Mouse (Mus musculus) heart, embryonic 10.5 days (tissue): ENCODE results near the gene Scn1a. TPM values are rescaled to one million over a fixed set of nuclear protein-coding genes. Genes with fewer than 3 reads are reported as not detected.

Source experiments
- DNase-seq: peaks from one replicate; pipeline ENCODE4 v3.0.0-alpha.2; 2017; ENCODE audit warnings: low spot score
- H3K27ac ChIP-seq: fragments of 300-500 bp; sonication (generic); 2 replicates; pipeline ENCODE4 v1.5.1; 2016; ENCODE audit warnings: mild to moderate bottlenecking
- H3K27me3 ChIP-seq: fragments of 300-500 bp; sonication (generic); 2 replicates; pipeline ENCODE4 v1.6.1; 2016; ENCODE audit warnings: mild to moderate bottlenecking; ENCODE audit not compliant: poor library complexity, insufficient read depth, severe bottlenecking
- H3K36me3 ChIP-seq: fragments of 300-500 bp; sonication (generic); 2 replicates; pipeline ENCODE4 v1.6.1; 2016; ENCODE audit warnings: mild to moderate bottlenecking, moderate library complexity
- H3K4me1 ChIP-seq: fragments of 300-500 bp; sonication (generic); 2 replicates; pipeline ENCODE4 v1.6.1; 2016; ENCODE audit warnings: mild to moderate bottlenecking
- H3K4me3 ChIP-seq: fragments of 300-500 bp; sonication (generic); 2 replicates; pipeline ENCODE4 v1.5.1; 2016; ENCODE audit warnings: mild to moderate bottlenecking, moderate library complexity
- H3K9me3 ChIP-seq: fragments of 300-500 bp; sonication (generic); 2 replicates; pipeline ENCODE4 v1.6.1; 2016; ENCODE audit warnings: mild to moderate bottlenecking, moderate library complexity
- WGBS: fragments of 180-500 bp; shearing (Covaris S2); methylation state at CpG from one replicate; pipeline ENCODE4 v1.1.7; 2016; 5-methylcytosine and 5-hydroxymethylcytosine counted together
- polyA plus RNA-seq: library from polyadenylated mRNA; unstranded; fragments of >200 nt; fragmentation: Nextera tagmentation; extraction: Ambion mirVana; gene quantifications from 2 replicates; pipeline ENCODE4 v1.2.1, GENCODE M21; 2016

The Scn1a gene
- polyA plus RNA-seq, 1 experiment from 2014 or later: 0.24 TPM

DNA sequence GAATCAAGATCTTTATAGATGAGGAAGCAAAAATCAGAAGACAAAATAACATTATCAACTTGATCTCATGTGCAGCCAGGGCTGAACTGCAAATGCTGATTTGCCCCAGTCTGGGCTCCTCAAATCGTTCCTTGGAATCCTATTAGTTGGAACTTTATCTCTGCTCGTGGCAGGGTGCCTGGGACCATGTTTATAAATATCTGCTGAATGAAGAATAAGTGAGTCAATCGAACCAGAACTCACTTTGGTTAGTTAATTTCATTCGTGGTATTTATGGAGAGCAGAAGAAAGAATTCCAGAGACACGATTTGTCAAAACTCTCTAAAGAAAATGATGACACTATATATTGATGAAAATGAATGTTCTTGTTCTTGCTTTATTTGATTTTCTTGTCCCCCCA lies 48.1 kb downstream of the Scn1a start:
- no peak overlapping the region for H3K27ac ChIP-seq
- no peaks in the 10 kb centered on the region for H3K36me3 ChIP-seq
- H3K4me3 ChIP-seq: no peak overlapping the region
- H3K4me1 ChIP-seq: no peaks in the 10 kb centered on the region
- 74% methylated on average over 5 of the region's 5 CpGs for WGBS
- no peak for DNase-seq
- H3K9me3 ChIP-seq: no peaks in the 10 kb centered on the region
- H3K27me3 ChIP-seq: no peaks in the 10 kb centered on the region

DNA sequence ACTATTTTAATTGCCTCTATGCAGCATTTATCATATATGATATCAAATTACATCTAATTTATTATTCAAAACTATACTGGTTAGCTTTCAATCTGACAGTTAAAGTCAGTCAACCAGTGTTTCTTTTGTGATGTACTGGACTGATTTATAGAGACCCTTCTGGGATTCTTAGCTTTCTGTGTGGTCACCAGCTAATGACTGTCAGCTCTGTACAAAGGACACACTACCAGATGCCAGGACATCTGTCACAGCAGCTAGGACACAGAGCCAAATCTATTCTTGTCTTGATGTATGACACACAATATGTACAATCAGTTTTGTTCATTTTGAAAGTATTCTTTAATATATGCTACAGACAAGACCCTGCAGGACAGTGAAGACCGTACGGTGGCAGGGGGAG lies 72.7 kb downstream of the Scn1a start:
- Histone ChIP-seq H3K36me3 (no peaks in the 10 kb centered on the region), H3K4me1 (no peaks in the 10 kb centered on the region), H3K27me3 (no peaks in the 10 kb centered on the region), H3K4me3 (no peak overlapping the region), H3K27ac (no peak overlapping the region), H3K9me3 (no peaks in the 10 kb centered on the region)
- no peak for DNase-seq
- 89% methylated on average over 2 of the region's 2 CpGs for WGBS

DNA sequence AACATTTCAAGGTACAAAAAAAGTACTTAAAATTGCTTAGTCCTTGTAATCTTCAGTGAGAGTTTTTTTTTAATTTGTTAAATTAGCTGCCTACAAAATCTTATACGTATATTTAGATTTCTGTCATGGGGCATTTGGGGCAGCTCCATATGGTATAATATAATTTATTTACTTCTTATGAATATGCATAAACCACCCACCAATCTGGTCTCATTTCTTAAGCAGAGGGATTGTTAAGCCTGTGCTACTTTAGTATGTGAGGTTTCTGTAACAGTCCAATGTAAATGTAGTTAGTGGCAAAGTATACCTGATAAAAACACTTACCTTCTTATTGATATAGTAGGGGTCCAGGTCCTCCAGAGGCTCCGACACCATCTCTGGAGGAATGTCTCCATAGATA lies 90.0 kb downstream of the Scn1a start:
- DNase-seq: no peak
- Histone ChIP-seq H3K4me3 (no peak overlapping the region), H3K9me3 (no peaks in the 10 kb centered on the region), H3K27me3 (no peaks in the 10 kb centered on the region), H3K36me3 (no peaks in the 10 kb centered on the region), H3K4me1 (no peaks in the 10 kb centered on the region), H3K27ac (no peak overlapping the region)
- 83% methylated on average over 2 of the region's 2 CpGs for WGBS

GRCm38 (mm10) chr2:66346622-66347021 lies 94.0 kb downstream of the Scn1a start:
- Histone ChIP-seq H3K4me3 (no peak overlapping the region), H3K9me3 (no peaks in the 10 kb centered on the region), H3K36me3 (no peaks in the 10 kb centered on the region), H3K4me1 (no peaks in the 10 kb centered on the region), H3K27ac (no peak overlapping the region), H3K27me3 (no peaks in the 10 kb centered on the region)
- no peak for DNase-seq
- WGBS: 80% methylated on average over 1 of the region's 1 CpGs

DNA sequence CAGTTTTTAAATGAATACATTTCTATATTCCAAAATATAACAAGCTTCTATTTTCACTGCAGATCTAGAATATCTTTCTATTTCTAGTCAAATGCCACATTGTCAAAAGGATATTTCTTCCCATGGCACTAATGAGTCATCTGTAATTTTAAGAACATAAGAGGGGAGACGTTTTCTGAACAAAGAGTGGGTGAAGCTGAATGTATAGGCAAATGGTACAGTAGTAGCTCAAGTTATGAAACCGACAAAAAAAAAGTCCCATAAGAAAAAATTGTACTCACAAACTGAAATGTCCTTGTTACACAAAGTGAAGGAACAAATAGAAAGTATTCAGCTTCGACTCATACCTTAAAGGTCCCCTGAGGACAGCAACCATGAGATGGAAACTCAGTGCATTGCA lies 94.5 kb downstream of the Scn1a start:
- Histone ChIP-seq H3K27ac (no peak overlapping the region), H3K4me1 (no peaks in the 10 kb centered on the region), H3K27me3 (no peaks in the 10 kb centered on the region), H3K36me3 (no peaks in the 10 kb centered on the region), H3K9me3 (no peaks in the 10 kb centered on the region), H3K4me3 (no peak overlapping the region)
- WGBS: 76% methylated on average over 3 of the region's 3 CpGs
- no peak for DNase-seq

GRCm38 (mm10) chr2:66337406-66337805 lies 103.2 kb downstream of the Scn1a start:
- no peak for DNase-seq
- Histone ChIP-seq H3K27ac (no peak overlapping the region), H3K9me3 (no peaks in the 10 kb centered on the region), H3K4me3 (no peak overlapping the region), H3K4me1 (no peaks in the 10 kb centered on the region), H3K36me3 (no peaks in the 10 kb centered on the region), H3K27me3 (no peaks in the 10 kb centered on the region)
- 70% methylated on average over 5 of the region's 5 CpGs for WGBS

GRCm38 (mm10) chr2:66336396-66336795 lies 104.2 kb downstream of the Scn1a start:
- no peaks in the 10 kb centered on the region for H3K4me1 ChIP-seq
- no peak overlapping the region for H3K27ac ChIP-seq
- H3K27me3 ChIP-seq: no peaks in the 10 kb centered on the region
- no peak overlapping the region for H3K4me3 ChIP-seq
- no peaks in the 10 kb centered on the region for H3K9me3 ChIP-seq
- WGBS: 79% methylated on average over 6 of the region's 6 CpGs
- no peaks in the 10 kb centered on the region for H3K36me3 ChIP-seq
- DNase-seq: no peak

DNA sequence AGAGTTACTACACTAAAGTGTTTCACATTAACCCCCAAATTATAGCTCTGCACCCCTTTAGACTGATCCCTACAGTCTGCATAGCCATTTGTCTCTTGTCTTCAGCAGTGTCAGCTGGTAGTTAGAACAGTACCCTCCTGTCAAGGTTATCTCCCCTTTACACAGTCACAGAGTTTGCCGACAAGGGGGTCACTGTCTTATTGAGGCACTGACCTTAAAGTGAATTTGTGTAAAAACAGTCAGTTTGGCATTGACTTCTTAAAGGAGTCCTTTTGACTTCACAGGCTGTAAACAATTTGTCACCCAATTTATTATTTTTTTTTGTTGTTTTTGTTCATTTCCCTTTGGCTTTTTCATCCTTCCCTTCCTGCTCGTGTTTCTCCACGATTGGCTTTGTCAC lies 168.1 kb downstream of the Scn1a start:
- Histone ChIP-seq H3K9me3 (no peaks in the 10 kb centered on the region), H3K27ac (no peak overlapping the region), H3K4me3 (no peak overlapping the region), H3K27me3 (no peaks in the 10 kb centered on the region), H3K36me3 (no peaks in the 10 kb centered on the region), H3K4me1 (no peaks in the 10 kb centered on the region)
- WGBS: 72% methylated on average over 3 of the region's 3 CpGs
- no peak for DNase-seq

GRCm38 (mm10) chr2:66256220-66257131 lies 184.2 kb downstream of the Scn1a start, which contains the start of gene Ttc21b:
Gene Ttc21b (minus strand): TSS chr2:66256617.
- DNase-seq: peak; percentile 96
- Histone ChIP-seq H3K4me3 (peak within 1 kb of the TSS; percentile 92), H3K4me1 (no peaks in the 10 kb centered on the region; the same call in 1 of the 2 replicates), H3K27ac (peak within 1 kb of the TSS; percentile 90), H3K36me3 (0 out of 2 replicates have a peak, but pooled peaks cover under 1% of the 10 kb centered on the region), H3K27me3 (no peaks in the 10 kb centered on the region), H3K9me3 (no peaks in the 10 kb centered on the region)
- under 1% methylated on average over 56 of the region's 56 CpGs for WGBS

GRCm38 (mm10) chr2:66244013-66244412 lies 196.6 kb downstream of the Scn1a start:
- DNase-seq: no peak
- Histone ChIP-seq H3K27ac (no peak overlapping the region), H3K9me3 (no peaks in the 10 kb centered on the region), H3K4me3 (no peak overlapping the region), H3K27me3 (no peaks in the 10 kb centered on the region), H3K4me1 (no peaks in the 10 kb centered on the region), H3K36me3 (peaks cover 16% of the 10 kb centered on the region; the same call in 1 of the 2 replicates)
- WGBS: 88% methylated on average over 1 of the region's 1 CpGs

DNA sequence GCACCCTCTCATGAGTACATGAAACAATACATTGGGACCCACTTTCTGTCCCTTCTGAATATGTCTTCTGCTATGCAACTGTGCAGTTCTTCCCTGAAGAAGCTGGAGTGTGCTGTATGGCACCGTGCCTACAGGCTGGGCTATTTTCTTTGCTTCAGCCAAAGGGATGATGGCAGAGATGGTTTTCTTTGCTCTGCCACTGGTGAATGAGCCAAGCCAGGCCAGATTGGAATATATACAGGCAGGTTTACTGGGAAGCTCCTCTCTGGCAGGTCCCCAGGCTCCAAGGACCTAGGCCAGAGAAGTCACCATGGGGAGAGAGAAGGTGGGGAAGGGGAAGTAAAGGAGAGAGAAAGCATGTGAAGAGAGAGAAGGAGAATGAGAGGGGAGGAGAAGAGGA lies 200.3 kb downstream of the Scn1a start:
- no peak for DNase-seq
- no peaks in the 10 kb centered on the region for H3K27me3 ChIP-seq
- no peaks in the 10 kb centered on the region for H3K4me1 ChIP-seq
- H3K4me3 ChIP-seq: no peak overlapping the region
- 86% methylated on average over 1 of the region's 1 CpGs for WGBS
- H3K9me3 ChIP-seq: no peaks in the 10 kb centered on the region
- no peak overlapping the region for H3K27ac ChIP-seq
- H3K36me3 ChIP-seq: peaks cover 11% of the 10 kb centered on the region

DNA sequence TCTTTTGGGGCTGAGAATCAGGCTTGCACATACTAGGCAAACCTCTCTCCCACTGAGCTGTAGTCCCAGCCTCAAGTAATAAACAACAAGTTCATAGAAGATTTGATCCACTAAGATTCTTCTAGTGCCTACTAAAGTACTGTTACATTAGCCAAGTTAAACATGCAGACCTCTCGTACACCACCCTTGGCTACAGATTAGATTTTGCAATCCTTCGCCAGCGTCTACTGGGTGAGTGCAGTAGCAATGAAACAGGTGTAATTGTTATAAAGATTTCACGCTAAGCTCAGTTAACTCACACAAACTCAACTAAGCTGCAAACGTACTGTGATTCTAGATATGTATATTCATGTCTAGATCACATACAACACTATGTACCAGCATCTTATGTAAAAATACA lies 201.8 kb downstream of the Scn1a start:
- Histone ChIP-seq H3K27ac (no peak overlapping the region), H3K27me3 (no peaks in the 10 kb centered on the region), H3K36me3 (peaks cover 13% of the 10 kb centered on the region), H3K9me3 (no peaks in the 10 kb centered on the region), H3K4me1 (no peaks in the 10 kb centered on the region), H3K4me3 (no peak overlapping the region)
- WGBS: 81% methylated on average over 5 of the region's 5 CpGs
- DNase-seq: no peak

DNA sequence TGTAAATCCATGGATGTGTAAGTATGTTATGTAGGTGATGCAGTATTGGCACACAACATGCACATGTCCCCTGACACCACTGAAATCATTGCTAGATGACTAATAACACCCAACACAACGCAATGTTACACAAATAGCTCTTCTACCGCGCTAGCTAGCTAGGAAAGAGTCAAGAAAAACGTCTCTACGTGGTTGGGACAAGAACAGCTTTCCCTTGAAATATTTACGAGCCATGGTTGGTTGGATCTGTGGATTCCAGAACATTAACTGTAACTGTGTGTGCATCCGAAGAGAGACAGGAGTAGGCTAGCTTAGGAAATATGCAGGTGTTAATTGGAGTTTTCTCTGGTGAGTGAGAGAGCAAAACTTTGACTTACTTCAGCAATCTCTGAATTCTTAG lies 219.7 kb downstream of the Scn1a start:
- 88% methylated on average over 7 of the region's 7 CpGs for WGBS
- no peaks in the 10 kb centered on the region for H3K4me1 ChIP-seq
- H3K9me3 ChIP-seq: no peaks in the 10 kb centered on the region
- no peak overlapping the region for H3K4me3 ChIP-seq
- 0 out of 2 replicates have a peak, but pooled peaks cover 7% of the 10 kb centered on the region for H3K36me3 ChIP-seq
- no peaks in the 10 kb centered on the region for H3K27me3 ChIP-seq
- no peak for DNase-seq
- H3K27ac ChIP-seq: no peak overlapping the region
